Mouse (Mus musculus) kidney, adult 9 months (tissue): ENCODE data around the gene Errfi1.
A peak's percentile ranks its signal among the peaks of the same experiment; 100 is the strongest.

Source experiments
- DNase-seq: peaks from one replicate; pipeline ENCODE4 v3.0.0; 2022

Errfi1 gene

DNA sequence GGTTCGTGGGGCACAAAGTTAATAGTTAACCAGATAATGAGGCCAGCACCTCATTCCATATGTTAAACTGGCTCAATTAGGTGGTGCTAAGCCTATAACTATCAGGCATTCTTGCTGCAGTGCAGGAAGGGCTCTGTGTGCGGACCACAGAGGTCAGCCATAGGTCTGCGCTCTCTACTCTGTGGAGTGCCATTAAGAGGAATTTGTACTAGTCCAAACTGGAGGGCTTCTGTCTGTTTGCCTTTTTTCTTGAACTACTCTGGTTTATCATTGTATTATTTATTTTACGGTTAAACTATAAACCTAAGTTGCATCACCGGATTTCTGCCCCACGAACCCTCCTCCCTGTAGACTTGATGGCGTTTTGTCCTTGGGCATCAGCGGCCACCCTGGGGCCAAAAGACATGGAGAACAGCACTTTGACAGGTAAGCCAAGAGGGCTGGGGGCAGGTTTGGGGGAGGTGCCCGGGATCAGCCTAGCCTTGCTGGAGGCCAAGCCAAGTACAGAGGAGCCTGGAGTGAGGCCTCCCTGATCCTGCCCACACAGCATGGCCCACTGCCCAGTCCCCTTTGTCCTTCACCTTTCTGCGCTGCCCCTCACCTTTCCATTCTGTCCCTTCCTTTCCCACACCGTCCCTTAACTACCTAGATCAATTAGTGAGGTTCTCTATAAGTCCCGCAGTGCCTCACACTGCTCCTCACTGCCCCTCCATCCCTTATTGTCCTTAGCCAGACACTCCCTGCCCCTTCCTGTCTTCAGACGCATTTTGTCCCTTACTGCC is at the start of gene Errfi1:
Gene Errfi1, plus strand, starts transcription at position 240 of the 782 bp plus-strand sequence.
- peak; percentile 96 for DNase-seq

GRCm38 (mm10) chr4:150804204-150804603 is 49.5 kb upstream of the Errfi1 start:
- peak; percentile 71 for DNase-seq

DNA sequence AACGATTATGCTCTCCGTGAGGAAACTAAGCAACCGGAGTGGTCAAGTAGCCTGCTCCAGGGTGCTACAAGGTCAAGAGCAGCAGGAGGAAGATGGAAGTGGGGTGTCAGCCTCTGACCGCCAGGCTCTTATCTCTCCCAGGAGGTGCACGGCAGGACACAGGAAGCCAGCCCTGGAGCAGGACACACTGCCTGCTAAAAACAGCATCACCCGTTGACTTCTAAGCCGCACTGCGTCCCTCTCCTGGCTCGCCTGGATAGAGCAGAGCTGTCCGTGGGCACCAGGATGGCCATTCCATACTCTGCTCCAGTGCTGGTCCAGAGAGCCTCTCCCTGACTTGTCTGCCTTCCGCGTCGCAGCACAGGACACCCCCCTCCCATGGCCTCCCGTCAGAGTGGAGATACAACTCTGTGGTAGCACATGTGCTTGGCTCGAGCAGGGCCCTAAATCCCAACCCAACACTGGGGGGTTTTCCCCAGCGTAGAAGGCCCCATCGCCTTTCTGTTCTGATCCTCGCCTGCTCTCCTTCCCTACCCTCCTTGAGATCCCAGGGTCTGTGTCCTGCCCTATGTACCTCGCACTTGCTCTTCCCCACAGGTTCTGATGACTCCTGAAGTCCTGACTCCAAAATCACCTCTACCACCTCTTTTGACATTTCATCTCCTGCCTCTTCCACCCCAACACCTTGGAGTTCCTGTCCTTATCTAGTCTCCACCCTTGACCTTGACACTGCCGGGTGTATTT is 45.8 kb upstream of the Errfi1 start:
- DNase-seq, result no peak

GRCm38 (mm10) chr4:150808471-150808847 is 45.3 kb upstream of the Errfi1 start:
- no peak for DNase-seq

- no peak for DNase-seq
Observed at GRCm38 (mm10) chr4:150809323-150809722, 44.4 kb upstream of the Errfi1 start.

DNA sequence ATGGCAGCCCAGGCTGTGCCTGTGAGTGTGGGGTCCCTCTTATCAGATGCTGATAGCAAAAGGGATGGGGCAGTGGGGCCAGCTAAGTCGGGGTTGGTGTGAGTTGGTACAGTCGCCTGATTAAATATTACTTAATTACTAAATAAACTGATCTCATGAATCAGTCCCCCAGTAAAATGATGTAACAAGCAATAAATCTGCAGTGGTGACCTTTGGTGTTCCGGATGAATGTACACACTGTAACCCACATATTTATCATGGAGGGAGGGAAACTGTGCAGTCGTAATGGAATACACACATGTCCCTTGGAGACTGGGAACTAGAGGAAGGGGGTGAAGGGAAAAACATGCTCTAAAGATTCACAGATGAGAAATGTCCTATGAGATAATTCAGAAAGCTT is 38.6 kb upstream of the Errfi1 start:
- no peak for DNase-seq

- no peak for DNase-seq
Observed at GRCm38 (mm10) chr4:150816414-150816951, 37.2 kb upstream of the Errfi1 start.

DNA sequence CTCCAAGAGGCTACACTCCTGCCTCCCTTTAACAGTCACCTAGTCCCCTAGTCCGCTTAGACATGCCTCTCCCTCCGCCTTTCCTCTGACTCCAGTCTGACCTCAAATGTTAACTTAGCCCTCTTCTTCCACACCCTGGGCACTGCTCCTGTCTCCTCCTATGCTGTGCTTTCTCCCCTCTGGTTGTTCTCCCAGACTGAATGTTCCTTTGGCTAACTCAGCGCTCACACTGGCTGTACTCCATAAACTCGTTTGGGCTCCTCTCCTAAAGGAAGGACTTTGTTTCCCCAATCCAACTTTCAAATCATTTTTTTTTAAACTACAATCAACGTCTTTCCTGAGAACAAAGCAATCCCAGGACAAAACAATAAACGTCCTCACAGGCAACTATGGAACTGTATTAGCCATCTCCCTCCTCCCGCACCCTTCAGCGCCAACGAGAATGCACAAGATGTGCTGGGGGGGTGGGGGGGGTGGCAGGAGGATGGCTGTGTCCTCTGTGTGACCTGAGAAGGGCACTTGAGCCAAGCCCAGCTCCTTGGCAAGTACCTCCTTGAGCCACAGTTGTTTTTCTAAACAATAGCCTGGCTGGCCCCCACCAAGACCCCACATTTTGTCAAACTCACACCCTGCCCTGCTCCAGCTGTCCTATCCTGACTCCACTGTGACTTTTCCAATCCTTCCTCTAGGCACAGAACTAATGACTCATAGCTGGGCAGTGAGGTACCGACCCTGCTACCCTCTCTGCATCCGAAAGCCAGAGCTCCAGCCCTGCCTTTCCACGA is 34.4 kb upstream of the Errfi1 start:
- no peak for DNase-seq

- no peak for DNase-seq
Observed at GRCm38 (mm10) chr4:150821381-150821780, 32.3 kb upstream of the Errfi1 start.

DNA sequence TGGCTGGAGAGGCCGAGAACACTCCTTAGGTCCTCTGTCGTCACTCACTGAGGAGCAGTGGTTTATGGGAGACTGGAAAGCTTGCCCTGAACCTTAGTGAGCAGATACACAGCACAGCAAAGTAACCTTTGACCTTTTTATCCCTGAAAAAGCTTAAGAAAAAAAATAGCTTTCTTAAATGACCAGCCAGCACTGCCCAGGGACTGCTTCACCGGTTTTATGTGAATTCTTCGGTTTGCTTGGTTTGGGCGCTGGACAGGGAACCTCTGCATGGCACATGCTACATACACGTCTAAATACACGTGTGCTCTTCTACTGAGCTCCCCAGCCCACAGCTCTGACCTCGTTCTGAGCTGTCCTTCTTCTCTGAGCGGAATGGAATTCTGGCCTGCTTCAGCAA is 31.1 kb upstream of the Errfi1 start:
- peak; percentile 54 for DNase-seq

DNA sequence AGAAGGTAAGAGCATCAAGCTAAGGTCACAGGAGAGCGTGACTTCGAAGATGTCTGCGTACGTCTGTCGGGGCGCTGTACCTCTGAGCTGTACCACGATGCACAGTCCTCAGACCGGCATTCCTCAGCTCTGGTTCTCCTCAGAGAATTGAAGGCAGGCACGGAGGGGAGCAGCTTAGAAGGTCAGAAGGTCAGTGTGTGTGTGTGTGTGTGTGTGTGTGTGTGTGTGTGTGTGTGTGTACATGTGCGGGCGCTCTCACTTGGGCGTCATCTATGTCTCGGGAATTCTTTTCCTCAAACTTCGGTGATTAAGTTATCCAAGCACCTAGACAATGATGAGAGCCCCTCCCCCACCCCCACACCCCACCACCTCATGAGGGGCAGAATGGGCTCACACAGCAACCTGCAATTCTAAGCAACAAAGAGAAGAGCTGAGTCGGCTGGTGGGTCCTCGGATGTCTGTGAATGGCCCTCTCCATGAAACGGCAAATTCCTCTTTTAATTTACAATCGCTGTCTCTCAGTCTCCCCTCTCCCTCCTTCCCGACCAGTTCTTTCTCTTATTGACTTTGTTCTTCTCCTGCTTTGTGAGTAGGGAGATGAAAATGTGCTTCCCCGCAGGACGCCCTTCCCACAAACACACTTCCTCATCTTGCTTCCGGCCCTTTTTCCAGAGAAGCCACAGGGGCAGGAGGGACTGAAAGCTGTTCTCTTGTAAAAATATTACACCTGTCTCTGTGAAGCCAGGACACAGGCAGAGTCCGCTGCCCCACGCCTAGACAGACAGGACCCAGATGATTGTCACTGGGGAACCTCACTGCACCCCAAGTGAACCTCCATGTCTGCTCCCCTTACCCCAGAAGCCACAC is 29.9 kb upstream of the Errfi1 start:
- DNase-seq, result no peak

- peak; percentile 58 for DNase-seq
Observed at GRCm38 (mm10) chr4:150824877-150825276, 28.8 kb upstream of the Errfi1 start.

GRCm38 (mm10) chr4:150825531-150825930 is 28.2 kb upstream of the Errfi1 start:
- DNase-seq, result peak; percentile 76

DNA sequence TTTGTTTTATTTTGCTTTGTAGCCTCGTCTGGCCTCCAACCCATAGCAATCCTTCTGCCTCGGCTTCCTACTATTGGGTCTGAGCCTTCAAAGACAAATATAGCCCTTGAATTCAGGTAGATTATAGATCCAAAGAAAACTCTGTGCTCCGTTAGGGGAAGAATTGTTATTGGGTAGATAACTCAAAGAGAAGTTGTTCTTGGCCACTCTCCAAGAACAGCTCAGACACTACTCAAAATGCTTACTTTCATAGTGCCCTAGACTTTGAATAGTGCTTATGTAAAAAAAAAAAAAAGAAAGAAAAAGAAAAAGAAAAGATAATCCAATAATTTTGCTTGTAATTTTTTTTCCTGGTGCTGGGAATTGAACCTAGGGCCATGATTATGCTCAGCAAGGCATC is 22.4 kb upstream of the Errfi1 start:
- no peak for DNase-seq

- no peak for DNase-seq
Observed at GRCm38 (mm10) chr4:150831941-150832340, 21.8 kb upstream of the Errfi1 start.

DNA sequence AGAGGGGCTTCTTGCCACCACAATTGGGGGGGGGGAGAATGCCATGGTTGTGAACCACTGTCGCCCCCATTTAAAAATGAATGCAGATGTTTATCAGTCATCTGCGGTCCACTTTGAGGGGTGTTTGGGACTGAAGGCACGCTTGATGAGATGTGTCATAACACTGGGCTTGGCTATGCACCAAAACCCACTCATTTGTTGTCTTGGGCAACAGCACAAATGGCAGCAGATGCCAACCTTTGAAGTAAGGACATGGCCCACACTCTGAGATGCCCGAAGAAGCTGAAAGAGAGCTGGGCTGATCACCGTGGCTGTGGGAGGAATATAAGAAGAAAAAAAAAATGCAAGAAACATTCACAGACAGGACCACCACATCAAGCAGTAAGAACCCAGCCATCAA is 18.6 kb upstream of the Errfi1 start:
- DNase-seq, result no peak

DNA sequence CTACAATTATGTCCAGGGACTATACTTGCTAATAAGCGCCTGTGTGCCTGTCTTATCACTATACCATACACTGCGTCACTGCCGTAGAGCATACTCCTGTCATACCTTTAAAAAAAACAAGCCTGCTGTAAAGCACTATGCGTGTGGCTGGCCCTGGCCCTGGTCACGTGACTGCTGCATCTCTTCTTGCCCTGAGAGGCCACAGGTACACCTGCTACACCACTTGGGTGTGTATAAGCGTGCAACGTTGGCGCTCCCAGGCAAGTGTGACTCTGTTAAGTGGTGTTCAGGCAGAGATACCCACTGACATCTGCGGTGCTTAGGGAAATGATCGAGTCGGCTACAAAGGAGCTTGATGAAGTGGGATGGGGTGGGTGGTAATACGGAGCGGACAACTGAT is 17.5 kb upstream of the Errfi1 start:
- DNase-seq, result no peak

DNA sequence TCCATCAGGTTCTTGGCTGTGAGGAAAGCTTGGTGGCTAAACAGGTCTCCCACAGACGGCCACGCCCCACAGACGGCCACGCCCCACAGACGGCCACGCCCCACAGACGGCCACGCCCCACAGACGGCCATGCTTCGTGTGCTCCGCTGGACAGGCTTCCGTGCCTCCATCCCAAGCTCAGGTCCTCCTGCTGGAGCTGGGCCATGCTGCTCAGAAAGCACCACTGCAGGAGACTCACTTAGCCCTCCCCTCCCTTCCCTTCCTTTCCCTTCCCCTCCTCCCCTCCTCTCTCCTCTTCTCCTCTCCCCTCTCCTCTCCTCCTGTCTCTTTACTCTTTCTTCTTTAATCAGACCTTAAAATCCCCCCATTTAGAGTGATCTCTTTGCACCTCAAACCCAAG is 16.8 kb upstream of the Errfi1 start:
- DNase-seq, result no peak

DNA sequence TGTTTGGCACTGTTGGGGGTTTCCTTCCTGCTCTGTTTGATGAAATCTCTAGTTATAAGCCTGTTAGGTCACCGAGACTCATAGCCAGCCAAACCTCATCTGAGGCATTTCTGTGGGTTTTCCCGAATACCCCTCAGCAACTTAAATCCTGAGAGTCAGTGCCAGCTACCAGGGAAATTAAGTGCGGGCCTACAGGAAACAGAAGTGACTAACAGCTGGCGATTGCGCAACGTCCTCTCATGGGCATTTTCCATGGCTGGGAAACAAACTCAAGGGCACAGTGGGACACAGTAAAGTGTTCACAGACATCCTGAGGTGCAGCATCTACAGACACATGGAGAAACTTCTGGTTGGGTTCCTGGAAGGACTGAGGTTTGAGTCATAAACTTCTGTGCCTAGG is 16.3 kb upstream of the Errfi1 start:
- no peak for DNase-seq

DNA sequence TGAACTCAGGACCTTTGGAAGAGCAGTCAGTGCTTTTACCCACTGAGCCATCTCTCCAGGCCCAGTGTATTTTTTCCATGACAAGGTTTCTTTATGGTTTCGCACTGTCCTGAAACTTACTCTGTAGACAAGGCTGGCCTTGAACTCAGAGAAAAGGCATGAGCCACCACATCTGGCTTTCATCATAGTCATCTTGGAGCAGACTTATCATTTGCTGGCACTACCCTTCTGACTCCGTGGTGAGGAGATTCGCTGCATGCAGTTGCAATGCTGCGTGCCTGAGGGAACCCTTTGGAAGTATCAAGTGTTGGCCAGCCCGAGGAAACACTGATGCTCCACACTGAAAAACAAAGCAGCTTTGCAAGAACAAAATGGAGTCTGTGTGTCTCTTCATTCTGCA is 11.7 kb upstream of the Errfi1 start:
- DNase-seq, result no peak

GRCm38 (mm10) chr4:150843181-150843580 is 10.5 kb upstream of the Errfi1 start:
- no peak for DNase-seq

- no peak for DNase-seq
Observed at GRCm38 (mm10) chr4:150846316-150846715, 7.4 kb upstream of the Errfi1 start.
